Mouse (Mus musculus): Measurements from ENCODE around the gene Iqcf1. TPM values are rescaled to one million over a fixed set of nuclear protein-coding genes. Genes with fewer than 3 reads are reported as not detected.

The Iqcf1 gene
- polyA plus RNA-seq, 1 experiment, result not detected

DNA sequence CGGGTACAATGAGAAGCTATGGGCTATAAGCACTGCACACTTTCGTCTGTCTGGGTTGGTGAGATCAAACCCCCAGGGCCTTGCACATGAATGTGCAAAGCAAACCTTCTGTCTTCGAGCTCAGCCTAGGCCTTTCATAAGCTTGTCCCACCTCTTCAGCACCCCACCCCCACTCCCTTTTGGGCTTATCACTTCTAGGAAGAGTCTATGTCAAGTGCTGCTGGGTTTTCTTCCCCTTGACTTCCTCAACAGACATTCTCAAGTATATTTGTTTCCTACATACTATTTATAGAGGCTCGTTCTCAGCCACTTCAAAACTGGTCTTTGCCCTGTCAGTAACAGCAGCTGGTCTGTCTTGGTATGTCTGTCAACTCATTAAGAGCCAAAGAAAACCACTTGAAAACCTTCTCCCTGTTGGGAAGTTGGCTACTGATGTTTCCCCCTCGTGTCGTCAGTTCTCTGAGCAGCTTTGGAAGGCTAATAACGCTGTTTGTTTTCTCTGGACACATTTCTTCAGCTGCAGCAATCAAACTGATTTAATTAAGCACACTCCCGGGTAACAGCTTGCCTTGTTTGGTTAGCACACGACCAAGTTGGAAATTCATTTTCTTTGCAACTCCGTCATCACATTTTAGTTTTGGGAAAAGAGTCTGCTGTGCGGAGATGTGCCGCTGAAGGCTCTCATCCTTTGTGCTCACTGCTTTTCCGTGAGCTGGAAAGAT lies 13.1 kb downstream of the Iqcf1 start:
- Histone ChIP-seq H3K27ac (ENCODE audit: control insufficient read depth, insufficient read depth, low read depth, low read length, poor library complexity) (no peak overlapping the region), H3K4me3 (replicated peaks; ENCODE audit: control insufficient read depth, low read depth, low read length) (no peak overlapping the region), H3K4me1 (ENCODE audit: control insufficient read depth, insufficient read depth, low read length) (no peaks in the 10 kb centered on the region)
- TF ChIP-seq POLR2A (IDR thresholded peaks at IDR 0.05; ENCODE audit: borderline replicate concordance, control insufficient read depth, low read depth, low read length), result no peak
- 46% methylated on average over 13 of the region's 13 CpGs for WGBS

DNA sequence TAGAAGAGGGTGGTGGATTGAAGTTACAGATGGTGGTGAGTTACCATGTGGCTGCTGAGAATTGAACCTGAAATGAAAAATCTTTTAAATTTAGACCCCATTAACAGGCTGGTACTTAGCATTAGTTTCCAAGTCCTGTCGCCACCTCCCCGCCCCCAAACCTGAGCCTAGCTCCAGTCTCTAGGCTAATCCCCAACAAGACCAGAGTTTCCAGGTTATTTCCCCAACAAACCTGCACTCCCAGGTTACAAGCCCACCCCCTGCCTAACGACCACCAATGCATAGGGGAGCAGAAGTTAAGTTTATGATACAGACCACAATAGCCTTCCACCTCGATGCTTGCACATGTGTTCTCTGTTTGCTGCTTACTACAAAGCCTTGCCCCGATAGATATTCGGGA lies 13.8 kb downstream of the Iqcf1 start:
- no peak for TF ChIP-seq CTCF (IDR thresholded peaks at IDR 0.05; ENCODE audit: control insufficient read depth, insufficient read depth, low read length)
- TF ChIP-seq POLR2A (IDR thresholded peaks at IDR 0.05; ENCODE audit: borderline replicate concordance, control insufficient read depth, low read depth, low read length), result no peak
- Histone ChIP-seq H3K27ac (ENCODE audit: control insufficient read depth, insufficient read depth, low read depth, low read length, poor library complexity) (no peak overlapping the region), H3K4me1 (ENCODE audit: control insufficient read depth, insufficient read depth, low read length) (no peaks in the 10 kb centered on the region), H3K4me3 (replicated peaks; ENCODE audit: control insufficient read depth, low read depth, low read length) (no peak overlapping the region)
- WGBS, result 72% methylated on average over 6 of the region's 6 CpGs

DNA sequence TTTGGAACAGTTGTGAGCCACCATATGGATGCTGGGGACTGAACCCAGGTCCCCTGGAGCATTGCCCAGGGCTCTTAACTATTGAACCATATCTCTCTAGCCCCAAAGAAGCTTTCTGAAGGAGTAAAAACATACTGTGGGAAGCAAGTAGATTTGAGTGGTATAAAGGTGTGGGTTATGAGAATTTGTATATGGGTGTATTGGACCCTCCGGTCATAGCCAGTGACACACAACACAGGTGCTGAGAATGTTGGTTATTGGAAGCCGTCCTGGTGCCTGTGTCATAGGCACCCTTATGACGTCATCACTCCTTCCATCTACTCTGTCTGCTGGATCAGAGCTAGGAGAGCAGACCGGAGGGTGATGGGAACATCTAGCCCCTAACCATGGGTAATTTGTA lies 14.5 kb downstream of the Iqcf1 start, which contains the start of gene Iqcf5:
Iqcf5 (plus strand) TSS at position 301 of the 400 bp plus-strand sequence.
- H3K27ac ChIP-seq (ENCODE audit: control insufficient read depth, insufficient read depth, low read depth, low read length, poor library complexity), result no peak within 1 kb of the TSS
- no peaks in the 10 kb centered on the region for H3K4me1 ChIP-seq (ENCODE audit: control insufficient read depth, insufficient read depth, low read length)
- H3K4me3 ChIP-seq (replicated peaks; ENCODE audit: control insufficient read depth, low read depth, low read length), result no peak within 1 kb of the TSS
- WGBS, result 79% methylated on average over 4 of the region's 4 CpGs
- no peak for TF ChIP-seq POLR2A (IDR thresholded peaks at IDR 0.05; ENCODE audit: borderline replicate concordance, control insufficient read depth, low read depth, low read length)
- no peak for TF ChIP-seq CTCF (IDR thresholded peaks at IDR 0.05; ENCODE audit: control insufficient read depth, insufficient read depth, low read length)

DNA sequence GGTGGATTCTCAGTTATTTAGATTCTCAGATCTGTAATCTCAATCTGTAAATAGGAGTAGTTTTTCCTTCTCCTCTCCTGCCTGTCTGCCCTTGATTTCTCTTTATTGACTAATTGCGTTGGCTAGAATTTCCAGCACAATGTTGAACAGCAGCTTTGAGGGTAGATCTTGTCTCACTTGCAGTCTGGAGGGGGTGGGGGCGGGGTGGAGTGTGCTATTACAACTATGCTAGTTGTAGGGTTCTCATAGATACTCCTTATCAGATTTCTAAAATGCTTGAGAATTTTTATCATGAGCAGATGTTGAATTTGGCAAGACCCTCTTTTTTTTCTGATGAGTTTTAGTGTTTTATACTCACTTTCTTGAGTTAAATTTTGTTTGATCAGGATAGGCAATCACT lies 19.7 kb downstream of the Iqcf1 start:
- TF ChIP-seq POLR2A (IDR thresholded peaks at IDR 0.05; ENCODE audit: borderline replicate concordance, control insufficient read depth, low read depth, low read length) (no peak), CTCF (IDR thresholded peaks at IDR 0.05; ENCODE audit: control insufficient read depth, insufficient read depth, low read length) (no peak)
- no peak overlapping the region for H3K27ac ChIP-seq (ENCODE audit: control insufficient read depth, insufficient read depth, low read depth, low read length, poor library complexity)
- WGBS, result 70% methylated on average over 2 of the region's 2 CpGs

DNA sequence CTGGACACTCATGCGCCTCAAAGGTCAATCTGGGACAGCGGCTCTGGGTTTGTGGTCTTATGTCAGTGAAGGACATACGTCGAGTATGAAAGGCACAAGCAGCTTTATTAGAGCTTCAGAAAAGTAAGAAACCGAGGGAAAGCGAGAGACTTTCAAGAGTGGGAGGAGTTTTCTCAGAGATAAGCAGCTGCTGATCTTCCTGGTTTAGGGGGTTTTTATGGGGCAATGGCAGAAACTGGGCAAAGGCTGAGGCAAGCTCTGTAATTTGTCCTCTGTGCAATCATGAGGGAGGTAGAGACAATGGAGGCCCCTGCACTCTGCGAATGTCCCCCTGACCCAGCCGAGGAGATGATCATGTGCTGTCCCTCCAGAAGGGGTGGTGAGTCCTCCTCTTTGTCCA lies 20.1 kb downstream of the Iqcf1 start:
- no peaks in the 10 kb centered on the region for H3K4me1 ChIP-seq (ENCODE audit: control insufficient read depth, insufficient read depth, low read length)
- 62% methylated on average over 8 of the region's 8 CpGs for WGBS
- H3K27ac ChIP-seq (ENCODE audit: control insufficient read depth, insufficient read depth, low read depth, low read length, poor library complexity), result no peak overlapping the region
- H3K4me3 ChIP-seq (replicated peaks; ENCODE audit: control insufficient read depth, low read depth, low read length), result no peak overlapping the region
- TF ChIP-seq CTCF (IDR thresholded peaks at IDR 0.05; ENCODE audit: control insufficient read depth, insufficient read depth, low read length), result no peak
- TF ChIP-seq POLR2A (IDR thresholded peaks at IDR 0.05; ENCODE audit: borderline replicate concordance, control insufficient read depth, low read depth, low read length), result no peak

More for the DNA sequence above, 19.7 kb downstream of the Iqcf1 start:
- no peak overlapping the region for H3K4me3 ChIP-seq (replicated peaks; ENCODE audit: control insufficient read depth, low read depth, low read length)
- no peaks in the 10 kb centered on the region for H3K4me1 ChIP-seq (ENCODE audit: control insufficient read depth, insufficient read depth, low read length)

DNA sequence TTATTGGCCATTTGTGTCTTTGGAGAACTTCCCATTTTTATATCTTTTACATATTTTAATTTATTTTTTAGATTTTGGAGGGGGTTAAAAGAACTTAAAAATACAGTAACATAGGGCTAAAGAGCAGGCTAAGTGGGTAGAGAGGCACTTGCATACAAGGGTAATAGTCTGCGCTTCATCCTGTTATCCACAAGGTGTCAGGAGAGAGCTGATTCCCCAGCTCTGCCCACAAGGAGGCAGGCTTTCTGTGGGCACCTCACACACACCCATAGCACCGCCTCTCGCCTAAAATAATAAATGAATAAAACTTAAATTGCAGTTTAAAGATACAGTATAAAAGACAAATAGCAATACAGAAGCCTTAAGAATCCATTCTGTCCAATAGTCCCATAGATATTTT lies 32.1 kb downstream of the Iqcf1 start:
- TF ChIP-seq POLR2A (IDR thresholded peaks at IDR 0.05; ENCODE audit: borderline replicate concordance, control insufficient read depth, low read depth, low read length), result no peak
- peak; percentile 81 for TF ChIP-seq CTCF (IDR thresholded peaks at IDR 0.05; ENCODE audit: control insufficient read depth, insufficient read depth, low read length)
- no peak overlapping the region for H3K4me3 ChIP-seq (replicated peaks; ENCODE audit: control insufficient read depth, low read depth, low read length)
- no peaks in the 10 kb centered on the region for H3K4me1 ChIP-seq (ENCODE audit: control insufficient read depth, insufficient read depth, low read length)
- H3K27ac ChIP-seq (ENCODE audit: control insufficient read depth, insufficient read depth, low read depth, low read length, poor library complexity), result no peak overlapping the region
- WGBS, result 12% methylated on average over 3 of the region's 3 CpGs

DNA sequence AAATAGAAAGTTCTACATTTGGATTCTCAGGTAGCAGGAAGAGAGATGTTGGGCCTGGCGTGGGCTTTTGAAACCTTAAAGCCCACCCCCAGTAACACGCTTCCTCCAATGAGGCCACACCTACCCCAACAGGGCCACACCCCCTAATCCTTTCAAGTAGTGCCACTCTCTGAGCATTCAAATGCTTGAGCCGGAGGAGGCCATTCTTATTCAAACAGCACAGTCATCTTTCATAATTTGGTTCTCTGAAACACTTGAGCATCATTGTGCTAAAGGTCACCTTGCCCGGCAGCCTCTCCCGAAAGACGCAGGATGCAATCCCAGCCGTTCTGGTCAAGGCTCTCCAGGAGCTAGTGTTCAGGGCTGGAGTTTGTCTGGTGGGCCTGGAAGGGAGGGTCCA lies 34.5 kb downstream of the Iqcf1 start:
- TF ChIP-seq CTCF (IDR thresholded peaks at IDR 0.05; ENCODE audit: control insufficient read depth, insufficient read depth, low read length), result no peak
- TF ChIP-seq POLR2A (IDR thresholded peaks at IDR 0.05; ENCODE audit: borderline replicate concordance, control insufficient read depth, low read depth, low read length), result no peak
- no peak overlapping the region for H3K4me3 ChIP-seq (replicated peaks; ENCODE audit: control insufficient read depth, low read depth, low read length)
- no peak overlapping the region for H3K27ac ChIP-seq (ENCODE audit: control insufficient read depth, insufficient read depth, low read depth, low read length, poor library complexity)
- WGBS, result 85% methylated on average over 7 of the region's 7 CpGs
- H3K4me1 ChIP-seq (ENCODE audit: control insufficient read depth, insufficient read depth, low read length), result no peaks in the 10 kb centered on the region; the same call in none of the 2 replicates

DNA sequence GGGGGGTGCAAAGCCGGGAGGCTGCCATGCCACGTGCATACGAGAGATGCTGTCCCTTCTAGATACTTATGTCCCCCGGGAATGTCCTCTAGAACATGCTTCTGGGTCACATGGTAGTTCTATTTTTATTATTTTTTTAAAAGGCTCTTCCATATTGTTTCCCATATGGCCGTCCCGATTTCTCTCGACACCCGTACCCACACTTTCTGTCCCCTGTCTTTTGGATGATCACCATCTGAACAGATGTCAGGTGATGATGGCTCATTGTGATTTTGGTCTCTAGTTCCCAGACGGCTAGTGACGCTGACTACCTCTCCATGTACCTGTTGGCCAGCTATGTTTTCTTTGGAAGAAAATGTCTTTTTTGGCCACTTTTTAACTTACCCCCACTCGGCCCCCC lies 35.2 kb downstream of the Iqcf1 start:
- no peak overlapping the region for H3K27ac ChIP-seq (ENCODE audit: control insufficient read depth, insufficient read depth, low read depth, low read length, poor library complexity)
- 84% methylated on average over 11 of the region's 11 CpGs for WGBS
- TF ChIP-seq CTCF (IDR thresholded peaks at IDR 0.05; ENCODE audit: control insufficient read depth, insufficient read depth, low read length), result no peak
- no peak for TF ChIP-seq POLR2A (IDR thresholded peaks at IDR 0.05; ENCODE audit: borderline replicate concordance, control insufficient read depth, low read depth, low read length)
- H3K4me3 ChIP-seq (replicated peaks; ENCODE audit: control insufficient read depth, low read depth, low read length), result no peak overlapping the region
- no peaks in the 10 kb centered on the region; the same call in none of the 2 replicates for H3K4me1 ChIP-seq (ENCODE audit: control insufficient read depth, insufficient read depth, low read length)

Other genes with a start within 250 kb of the Iqcf1 start
- 45.1 and 46.9 TPM in 2 replicates for gene Poc1a, start 218.9 kb upstream of the Iqcf1 start, polyA plus RNA-seq (2011; ENCODE audit: insufficient read depth, insufficient read length, low replicate concordance, missing spikeins)
- gene Dusp7, start 131.3 kb upstream of the Iqcf1 start, polyA plus RNA-seq (2011; ENCODE audit: insufficient read depth, insufficient read length, low replicate concordance, missing spikeins), result 3.8 and 11.6 TPM in 2 replicates
- gene Rpl29, start 70.5 kb upstream of the Iqcf1 start, polyA plus RNA-seq (2011; ENCODE audit: insufficient read depth, insufficient read length, low replicate concordance, missing spikeins), result 121 and 145 TPM in 2 replicates
- gene Acy1, start 61.6 kb upstream of the Iqcf1 start, polyA plus RNA-seq (2011; ENCODE audit: insufficient read depth, insufficient read length, low replicate concordance, missing spikeins), result 9.5 and 15.5 TPM in 2 replicates
- 4.9 and 6.5 TPM in 2 replicates for gene Abhd14b, start 52.5 kb upstream of the Iqcf1 start, polyA plus RNA-seq (2011; ENCODE audit: insufficient read depth, insufficient read length, low replicate concordance, missing spikeins)
- 4.4 and 16.3 TPM in 2 replicates for gene Abhd14a, start 52.3 kb upstream of the Iqcf1 start, polyA plus RNA-seq (2011; ENCODE audit: insufficient read depth, insufficient read length, low replicate concordance, missing spikeins)
- 7.3 and 19.2 TPM in 2 replicates for gene Pcbp4, start 46.7 kb upstream of the Iqcf1 start, polyA plus RNA-seq (2011; ENCODE audit: insufficient read depth, insufficient read length, low replicate concordance, missing spikeins)
- gene Gpr62, start 34.0 kb upstream of the Iqcf1 start, polyA plus RNA-seq (2011; ENCODE audit: insufficient read depth, insufficient read length, low replicate concordance, missing spikeins), result not detected in 2 replicates
- gene Rrp9, start 24.0 kb upstream of the Iqcf1 start, polyA plus RNA-seq (2011; ENCODE audit: insufficient read depth, insufficient read length, low replicate concordance, missing spikeins), result 37.0 and 38.2 TPM in 2 replicates
- gene Parp3, start 23.0 kb upstream of the Iqcf1 start, polyA plus RNA-seq (2011; ENCODE audit: insufficient read depth, insufficient read length, low replicate concordance, missing spikeins), result 8.8 and 33.8 TPM in 2 replicates
- gene Iqcf5, start 14.6 kb downstream of the Iqcf1 start, polyA plus RNA-seq (2011; ENCODE audit: insufficient read depth, insufficient read length, low replicate concordance, missing spikeins), result not detected in 2 replicates
- gene Iqcf3, start 61.7 kb downstream of the Iqcf1 start, polyA plus RNA-seq (2011; ENCODE audit: insufficient read depth, insufficient read length, low replicate concordance, missing spikeins), result not detected in 2 replicates
- gene Iqcf4, start 71.0 kb downstream of the Iqcf1 start, polyA plus RNA-seq (2011; ENCODE audit: insufficient read depth, insufficient read length, low replicate concordance, missing spikeins), result not detected in 2 replicates
- gene Iqcf6, start 126.6 kb downstream of the Iqcf1 start, polyA plus RNA-seq (2011; ENCODE audit: insufficient read depth, insufficient read length, low replicate concordance, missing spikeins), result not detected in 2 replicates
- not detected in 2 replicates for gene Grm2, start 156.1 kb downstream of the Iqcf1 start, polyA plus RNA-seq (2011; ENCODE audit: insufficient read depth, insufficient read length, low replicate concordance, missing spikeins)
- 8.8 and 12.5 TPM in 2 replicates for gene Tex264, start 186.0 kb downstream of the Iqcf1 start, polyA plus RNA-seq (2011; ENCODE audit: insufficient read depth, insufficient read length, low replicate concordance, missing spikeins)

Measured in bone marrow, adult 2 months (tissue).